Mouse (Mus musculus) G1E-ER4 (cell line): Measurements from ENCODE around the gene Eif4e2. TPM values are rescaled to one million over a fixed set of nuclear protein-coding genes. Genes with fewer than 3 reads are reported as not detected.

Experiments used
- GATA1 ChIP-seq: IDR thresholded peaks from one replicate; pipeline ENCODE4 v1.8.0; 2012; ENCODE audit warnings: low read length, inconsistent platforms
- polyA plus RNA-seq: library from polyadenylated mRNA; stranded (reverse); fragments of >175 nt; gene quantifications from 2 replicates; pipeline ENCODE4 v1.2.3, GENCODE M21; 2012

The Eif4e2 gene
- polyA plus RNA-seq, 1 experiment: 39.3 TPM

GRCm38 (mm10) chr1:87239056-87239455 lies 25.3 kb downstream of the Eif4e2 start:
- TF ChIP-seq GATA1: no peak

DNA sequence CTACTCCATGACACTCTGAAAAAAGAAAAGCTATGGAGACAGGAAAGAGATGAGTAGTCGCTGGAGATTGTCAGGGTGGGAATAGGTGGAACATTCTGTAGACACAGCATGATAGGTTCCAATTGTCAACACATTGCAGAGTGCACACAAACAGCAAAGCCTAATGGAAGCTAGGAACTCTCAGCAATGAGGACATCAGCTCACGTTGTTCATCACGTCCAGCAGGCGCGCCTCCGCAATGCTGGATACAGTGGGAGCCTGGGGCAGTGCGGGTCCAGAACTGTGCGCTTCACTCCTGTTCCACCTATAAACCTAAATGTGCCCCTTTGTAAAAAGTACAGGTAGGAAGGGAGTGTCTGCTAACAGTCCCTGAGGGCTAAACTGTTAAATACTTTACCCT lies 29.3 kb downstream of the Eif4e2 start:
- no peak for TF ChIP-seq GATA1

DNA sequence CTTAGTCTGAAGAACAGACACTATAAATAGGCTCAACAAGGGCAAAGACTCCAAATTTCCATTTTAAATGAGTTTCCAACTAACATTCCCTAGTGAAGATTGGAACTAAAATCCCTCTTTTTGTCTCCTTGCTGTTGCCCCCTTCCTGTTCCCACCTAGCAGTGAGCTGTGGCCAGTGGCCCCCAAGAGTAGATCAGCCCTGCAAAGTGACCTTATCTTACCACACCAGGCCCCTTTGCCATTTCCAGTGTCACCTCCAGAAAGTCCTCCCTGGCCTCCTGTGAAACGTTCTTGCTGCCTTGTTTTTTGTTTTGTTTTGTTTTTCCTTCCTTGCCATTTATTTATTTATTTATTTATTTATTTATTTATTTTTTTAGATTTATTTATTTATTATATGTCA lies 31.7 kb downstream of the Eif4e2 start:
- TF ChIP-seq GATA1: no peak

- TF ChIP-seq GATA1: no peak
Observed at GRCm38 (mm10) chr1:87245929-87246815, 32.5 kb downstream of the Eif4e2 start.

DNA sequence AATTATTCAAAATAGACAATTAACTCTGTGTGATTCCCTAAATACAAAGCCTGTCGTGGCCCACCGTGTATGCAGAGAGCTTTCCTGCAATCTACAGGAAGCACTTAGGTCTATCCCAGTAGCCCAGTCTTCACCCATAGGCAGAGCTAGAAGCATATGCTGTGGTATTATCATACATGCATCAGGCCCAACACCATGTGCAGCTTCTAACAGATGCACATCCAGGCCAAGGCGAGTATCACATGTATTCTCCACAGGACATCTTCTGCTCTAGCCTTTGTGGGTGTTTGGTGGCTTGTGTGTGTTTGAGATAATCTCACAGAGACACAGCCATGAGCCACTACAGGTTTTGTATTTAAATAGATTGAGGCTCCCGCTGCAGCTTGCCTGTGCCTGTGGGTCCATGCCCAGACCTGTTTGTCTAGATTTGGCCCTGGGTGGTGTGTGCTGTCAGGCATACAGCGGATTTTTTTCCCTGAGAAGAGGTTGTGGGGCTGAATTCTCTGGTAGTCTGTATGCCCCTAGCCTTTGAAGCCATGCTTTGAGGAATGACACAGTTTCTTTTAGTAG lies 38.4 kb downstream of the Eif4e2 start:
- TF ChIP-seq GATA1: peak; percentile 26

GRCm38 (mm10) chr1:87255173-87255572 lies 41.5 kb downstream of the Eif4e2 start:
- no peak for TF ChIP-seq GATA1

GRCm38 (mm10) chr1:87257691-87258090 lies 44.0 kb downstream of the Eif4e2 start:
- no peak for TF ChIP-seq GATA1

DNA sequence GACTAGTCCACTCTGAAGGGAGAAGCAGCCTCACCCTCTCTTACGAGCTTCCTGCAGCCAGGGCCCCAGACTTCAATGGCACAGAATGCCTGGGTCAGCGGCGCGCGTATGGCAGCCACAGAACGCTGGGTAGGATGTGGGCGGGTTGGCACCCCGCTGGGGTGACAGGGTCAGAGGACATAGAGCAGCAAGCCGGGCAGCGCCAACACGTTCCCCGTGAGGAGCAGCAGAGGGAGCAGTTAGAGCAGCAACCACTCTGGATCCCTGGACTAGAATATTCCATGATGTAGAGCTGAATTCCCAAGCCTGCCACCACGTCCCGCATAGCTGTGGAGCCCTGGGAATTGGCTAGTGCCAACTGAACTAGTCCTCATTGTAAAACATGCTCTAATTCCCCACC lies 44.8 kb downstream of the Eif4e2 start:
- TF ChIP-seq GATA1: no peak

DNA sequence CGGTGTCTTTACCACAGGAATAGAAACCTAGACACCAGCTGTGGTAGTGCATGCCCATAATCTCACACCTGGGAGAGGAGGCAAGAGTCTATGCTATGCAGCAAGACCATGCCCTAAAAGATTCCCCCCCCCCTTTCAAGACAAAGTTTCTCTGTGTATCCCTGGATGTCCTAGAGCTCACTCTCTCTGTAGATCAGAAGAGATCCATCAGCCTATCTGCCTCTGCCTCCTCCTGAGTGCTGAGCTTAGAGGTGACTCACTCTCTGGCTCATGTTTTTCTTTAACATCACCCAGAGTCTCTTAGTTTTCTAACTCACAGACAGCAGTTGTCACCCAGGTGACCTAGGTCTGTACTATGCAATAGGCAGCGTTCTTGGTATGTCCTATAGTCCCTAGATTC lies 45.6 kb downstream of the Eif4e2 start:
- TF ChIP-seq GATA1: no peak

DNA sequence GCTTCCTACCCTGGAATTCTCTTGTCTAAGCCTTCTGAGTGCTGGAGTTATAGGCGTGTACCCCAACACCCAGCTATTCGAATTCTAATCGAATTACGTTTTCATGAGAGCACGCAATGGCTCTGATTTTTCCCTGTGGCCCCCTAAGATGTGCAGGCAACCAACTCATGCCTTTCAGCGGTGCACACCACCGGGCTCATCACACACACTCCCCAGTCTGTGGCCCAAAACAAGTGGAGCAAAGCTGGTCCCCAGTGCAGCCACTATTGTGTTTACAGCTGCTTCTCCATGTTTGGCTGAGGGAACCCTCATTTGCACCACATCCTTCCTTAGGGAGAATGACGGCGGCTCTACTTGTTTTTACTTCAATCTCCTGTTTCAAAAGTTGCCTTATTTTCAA lies 49.5 kb downstream of the Eif4e2 start:
- no peak for TF ChIP-seq GATA1

DNA sequence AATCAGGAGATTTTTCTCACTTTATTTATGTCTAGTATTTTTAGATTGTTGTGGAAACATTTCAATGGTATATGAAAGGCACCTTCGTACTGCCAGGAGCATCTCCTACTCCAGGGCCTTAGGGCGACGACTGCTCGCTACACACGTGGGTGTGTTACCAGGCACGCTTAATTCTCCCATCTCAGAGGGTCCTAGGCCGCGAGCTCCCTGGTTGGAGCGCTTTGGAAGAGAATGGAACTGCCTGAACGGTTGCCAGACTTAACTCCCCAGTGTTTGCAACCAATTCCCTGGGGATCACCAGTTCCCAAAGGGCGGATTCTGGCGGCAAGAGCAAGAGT lies 50.1 kb downstream of the Eif4e2 start:
- TF ChIP-seq GATA1: no peak

GRCm38 (mm10) chr1:87264134-87265006 lies 50.7 kb downstream of the Eif4e2 start, which contains the start of gene Efhd1:
Gene Efhd1, plus strand, starts transcription at chr1:87264363.
- no peak for TF ChIP-seq GATA1

DNA sequence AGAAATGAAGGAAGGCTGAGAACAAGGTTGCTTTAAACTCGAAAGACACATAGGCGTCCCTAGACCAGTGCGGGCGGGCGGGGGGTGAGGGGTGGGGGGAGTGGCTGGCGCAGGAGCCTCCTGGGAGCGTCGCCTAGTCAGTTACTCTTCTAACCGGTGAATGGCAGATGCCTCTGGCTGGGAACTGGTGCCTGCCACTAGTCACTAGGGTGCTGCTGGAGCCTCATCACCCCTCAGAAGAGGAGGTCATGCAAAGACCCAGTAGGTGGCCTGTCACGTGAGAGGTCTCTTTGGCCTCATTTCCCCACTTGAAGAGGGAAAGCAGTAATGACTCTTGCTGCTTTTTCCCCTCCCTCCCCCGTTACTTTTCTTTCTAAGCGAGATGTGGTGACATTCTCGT lies 51.5 kb downstream of the Eif4e2 start:
- TF ChIP-seq GATA1: no peak

DNA sequence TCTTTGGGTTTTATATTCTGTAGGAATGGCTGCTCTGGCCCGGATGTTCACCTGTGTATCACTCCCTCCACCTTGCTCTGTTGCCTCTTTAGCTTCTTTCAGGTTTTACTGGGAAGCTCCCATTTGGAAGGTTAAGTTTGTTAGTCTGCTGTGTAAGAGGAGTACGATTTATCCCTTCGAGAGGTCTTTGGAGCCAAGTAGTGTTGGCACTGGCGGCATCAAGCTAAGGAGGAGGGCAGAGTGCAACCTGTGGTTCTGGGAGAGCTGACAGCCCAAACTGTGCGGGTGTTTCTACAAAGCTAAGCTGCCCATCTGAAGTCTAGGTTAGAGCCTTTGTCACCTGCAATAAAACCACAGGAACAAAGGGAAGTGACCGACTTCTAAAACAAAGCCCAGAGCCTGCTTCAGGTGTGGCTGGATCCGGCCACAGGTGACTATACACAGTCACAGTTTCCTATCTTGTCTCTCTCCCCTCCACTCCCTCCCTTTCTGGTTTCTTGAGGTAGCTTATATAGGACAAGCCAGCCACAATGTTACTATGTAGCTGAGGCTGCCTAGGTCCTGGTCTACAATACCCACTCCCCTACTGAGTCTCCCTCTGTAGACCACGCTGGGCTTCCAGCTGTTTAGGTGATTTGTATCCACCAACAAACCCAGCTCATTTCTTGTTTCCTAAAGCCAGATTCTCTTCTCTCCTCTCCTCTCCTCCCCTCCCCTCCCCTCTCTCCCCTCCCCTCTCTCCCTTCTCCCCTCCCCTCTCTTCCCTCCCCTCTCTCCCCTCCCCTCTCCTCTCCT lies 52.8 kb downstream of the Eif4e2 start:
- TF ChIP-seq GATA1: no peak

DNA sequence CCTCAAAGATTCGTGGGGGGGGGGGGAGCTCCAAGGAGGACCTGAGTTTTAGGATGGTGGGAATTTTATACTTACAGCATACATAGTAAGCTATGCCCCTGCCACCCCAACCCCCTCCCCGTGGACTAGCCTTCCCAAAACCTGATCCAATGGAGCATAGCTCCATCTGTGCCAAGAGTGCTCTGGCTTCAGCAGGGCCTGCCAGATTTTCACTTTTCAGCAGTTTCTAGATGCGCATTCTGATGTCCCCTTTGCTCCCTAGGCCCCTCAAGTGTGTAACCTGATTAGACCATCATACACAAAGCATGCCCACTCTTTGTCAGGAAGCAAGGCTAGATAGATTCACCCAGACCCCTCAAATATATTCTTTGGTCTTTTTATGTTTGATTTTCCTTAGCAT lies 56.5 kb downstream of the Eif4e2 start:
- TF ChIP-seq GATA1: no peak
